ENCODE assay signal across 24 mouse cellular contexts in genomic region chr5:92125446-92125845, GRCm38 (mm10). TPM values are rescaled to one million over a fixed set of nuclear protein-coding genes. Genes with fewer than 3 reads are reported as not detected.
DNase-seq lines count a peak whose midpoint lies in the region; ATAC-seq and TF ChIP-seq lines count a peak whose summit lies in the region.
"Had no signal": no experiment of that assay in that cellular context is flagged by ENCODE, and none has a peak within 500 bp of the region (broad histone marks: within the 10 kb centered on the region; RNA-seq: fewer than 3 reads in every experiment).

No protein-coding gene starts in this region.

- no peak for TF ChIP-seq POLR2A in brain, embryonic 14.5 days (IDR thresholded peaks at IDR 0.05; ENCODE audit: borderline replicate concordance, extremely low read depth, insufficient read depth, insufficient read length, poor library complexity, severe bottlenecking)
- TF ChIP-seq POLR2A in kidney, adult 2 months (IDR thresholded peaks at IDR 0.05; ENCODE audit: low read depth, low read length) = no peak

- H3K4me1 ChIP-seq in kidney, adult 2 months (ENCODE audit: control insufficient read depth, insufficient read depth, low read length) = no peaks in the 10 kb centered on the region
- H3K4me1 ChIP-seq in liver, embryonic 11.5 days (replicated peaks; ENCODE audit: control insufficient read depth, insufficient read depth, low read length) = peaks cover 17% of the 10 kb centered on the region

- no peak for TF ChIP-seq CTCF in brain, embryonic 14.5 days (IDR thresholded peaks at IDR 0.05; ENCODE audit: borderline replicate concordance, extremely low read depth, insufficient read depth, insufficient read length)
- no peak for TF ChIP-seq CTCF in kidney, adult 2 months (conservative IDR thresholded peaks at IDR 0.05; ENCODE audit: insufficient read depth, insufficient read length, low read depth, low read length)

- H3K4me2 ChIP-seq in liver, embryonic 11.5 days = no peak overlapping the region

- H3K9ac ChIP-seq in liver, embryonic 11.5 days (ENCODE audit: low read depth, low read length) = no peak overlapping the region

- no peaks in the 10 kb centered on the region for H3K9me3 ChIP-seq in liver, embryonic 11.5 days (ENCODE audit: control insufficient read depth, low read length)

- no peak overlapping the region for H3K27ac ChIP-seq in kidney, adult 2 months (ENCODE audit: insufficient read depth, low read depth, low read length)
- no peak overlapping the region for H3K27ac ChIP-seq in liver, embryonic 11.5 days (ENCODE audit: low read depth, low read length)

- WGBS in kidney, adult 2 months = 87% methylated on average over 3 of the region's 3 CpGs
- WGBS in liver, embryonic 11.5 days = 92% methylated on average over 3 of the region's 3 CpGs

- ATAC-seq in liver, embryonic 11.5 days (replicated peaks; ENCODE audit: low FRiP score) = no peak
- ATAC-seq: activated CD4-positive, CD25-positive, alpha-beta regulatory T cell, adult 4 months; CD4-positive, CD25-positive, alpha-beta regulatory T cell, adult 4 months; Patski had no signal

- no peaks in the 10 kb centered on the region for H3K27me3 ChIP-seq in kidney, adult 2 months (replicated peaks; ENCODE audit: control insufficient read depth, insufficient read depth, low read length)
- H3K27me3 ChIP-seq in liver, embryonic 11.5 days (replicated peaks; ENCODE audit: control insufficient read depth, insufficient read depth, low read length) = no peaks in the 10 kb centered on the region
- H3K27me3 ChIP-seq: CH12.LX, Patski had no signal

- no peaks in the 10 kb centered on the region for H3K36me3 ChIP-seq in kidney, adult 2 months (ENCODE audit: control insufficient read depth, insufficient read depth, low read length)
- no peaks in the 10 kb centered on the region for H3K36me3 ChIP-seq in liver, embryonic 11.5 days (ENCODE audit: control insufficient read depth, insufficient read depth, low read length)

- DNase-seq in 3T3-L1 (ENCODE audit: low read depth, low spot score) (peak; percentile 67), NIH3T3 (ENCODE audit: low read depth) (peak; percentile 67)
- DNase-seq in Muller cell, postnatal 12 days (ENCODE audit: inconsistent ontology term) = peak; percentile 7
- peak; percentile 18 for DNase-seq in brain, embryonic 14.5 days (ENCODE audit: low read depth)
- no peak for DNase-seq in kidney, adult 2 months
- no peak for DNase-seq in liver, embryonic 11.5 days (ENCODE audit: low spot score)
- no peak for DNase-seq in cerebellum, adult 11 months
- no peak for DNase-seq in adrenal gland, postnatal 14 days
- DNase-seq: adrenal gland, adult 2 months; adrenal gland, adult 8-10 months; adrenal gland, postnatal 10 days; adrenal gland, postnatal 25 days; adrenal gland, postnatal 36 days; B cell, adult 2 months; cerebellum, adult 11-12 months; cerebellum, adult 18-20 months; cerebellum, adult 2 months; cerebellum, adult 8-10 months; cerebellum, adult 9-10 months; cerebellum, adult 9-11 months had no signal

- H3K4me3 ChIP-seq in kidney, adult 2 months (ENCODE audit: insufficient read depth, low read depth, low read length) = no peak overlapping the region
- no peak overlapping the region for H3K4me3 ChIP-seq in liver, embryonic 11.5 days (ENCODE audit: low read depth, low read length)

RNA-seq across cellular contexts. Expression of gene Uso1, which starts 12.3 kb away (rescaled TPM):
- polyA plus RNA-seq in brain, embryonic 14.5 days (2012; rRNA removed) = 39.4 and 46.2 TPM in 2 replicates
- 23.0 and 28.7 TPM in 2 replicates for polyA plus RNA-seq in kidney, adult 2 months (2012; rRNA removed)
- 24.1 and 26.9 TPM in 2 replicates for polyA plus RNA-seq in liver, embryonic 11.5 days (2014; fragmentation: Nextera tagmentation; extraction: Ambion mirVana)
- 72.1 and 77.0 TPM in 2 replicates for total RNA-seq in adrenal gland, postnatal 14 days (2021)

RNA-seq across cellular contexts. Expression of gene G3bp2, which starts 41.9 kb away (rescaled TPM):
- polyA plus RNA-seq in brain, embryonic 14.5 days (2012; rRNA removed) = 117 and 172 TPM in 2 replicates
- polyA plus RNA-seq in kidney, adult 2 months (2012; rRNA removed) = 15.1 and 20.6 TPM in 2 replicates
- 127 and 143 TPM in 2 replicates for polyA plus RNA-seq in liver, embryonic 11.5 days (2014; fragmentation: Nextera tagmentation; extraction: Ambion mirVana)
- 105 and 123 TPM in 2 replicates for total RNA-seq in adrenal gland, postnatal 14 days (2021)

Comparison
In these comparisons a context has a peak if more than half of its experiments do, and no peak if none do; other contexts are left out.
1. DNase-seq: peak in 3T3-L1 (single experiment), Muller cell, postnatal 12 days (single experiment), NIH3T3 (single experiment) and brain, embryonic 14.5 days (single experiment); none in kidney, adult 2 months (single experiment), liver, embryonic 11.5 days (single experiment), cerebellum, adult 11 months (single experiment) and adrenal gland, postnatal 14 days (single experiment).